Mouse (Mus musculus) thymus, postnatal 10 days (tissue): ENCODE data around the gene Cnot2.
"Not testable (repeated sequence)": the region's sequence is repeated elsewhere in the genome, so short reads cannot be mapped to it uniquely, and the experiment has no call there.

ENCODE experiments used
- DNase-seq, 2 experiments: peaks; one replicate each; pipeline ENCODE4 v3.0.0; 2021; ENCODE audit warnings: low spot score in 2 of 2

Gene Cnot2

GRCm38 (mm10) chr10:116581369-116581718 lies at the start of gene Cnot2:
Cnot2 (minus strand) TSS chr10:116581511.
- DNase-seq, result peak; percentile 88 to 93

DNA sequence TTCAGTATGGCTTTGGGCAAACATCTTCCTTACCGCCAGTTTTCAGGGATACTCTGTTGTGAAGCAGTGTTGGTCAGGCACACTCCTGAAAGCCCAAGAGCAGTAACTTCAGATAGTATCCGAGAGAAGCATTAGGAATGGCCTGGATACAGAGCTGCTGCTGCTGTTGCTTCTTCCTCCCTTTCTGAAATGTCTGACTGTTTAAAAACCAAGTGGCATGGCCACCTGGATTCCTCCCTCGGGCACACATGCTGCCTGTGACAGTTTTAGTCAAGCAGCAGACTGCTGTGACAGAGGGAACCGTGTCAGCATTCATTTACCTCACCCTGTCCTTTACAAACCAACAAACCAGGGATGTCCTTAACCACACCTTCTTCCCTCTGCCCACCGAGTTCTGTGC lies 47.6 kb upstream of the Cnot2 start:
- DNase-seq, result no peak

GRCm38 (mm10) chr10:116626009-116626408 lies 44.7 kb upstream of the Cnot2 start:
- no peak for DNase-seq

DNA sequence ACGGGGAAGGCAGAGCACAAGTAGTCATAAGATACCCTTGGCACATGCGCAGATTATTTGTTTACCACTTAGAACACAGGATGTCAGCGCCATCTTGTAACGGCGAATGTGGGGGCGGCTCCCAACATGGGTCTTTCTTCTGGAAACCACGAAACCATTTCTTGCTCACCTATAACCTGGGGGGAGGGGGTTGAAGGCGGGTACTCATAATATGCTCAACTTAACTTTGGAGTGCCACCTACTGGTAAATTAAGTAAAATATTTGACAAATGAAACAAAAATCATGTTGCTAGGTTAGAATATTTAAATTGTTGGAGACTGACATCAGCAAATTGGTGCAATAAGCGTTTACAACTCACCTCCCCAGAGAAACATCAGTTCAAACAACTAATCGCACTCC lies 31.9 kb upstream of the Cnot2 start:
- DNase-seq, result peak; percentile 42 to 48

- DNase-seq, result no peak
Measured at GRCm38 (mm10) chr10:116604905-116605162, 23.5 kb upstream of the Cnot2 start.

GRCm38 (mm10) chr10:116604081-116604904 lies 23.0 kb upstream of the Cnot2 start:
- no peak for DNase-seq

- DNase-seq, result no peak
Measured at GRCm38 (mm10) chr10:116599056-116599850, 17.9 kb upstream of the Cnot2 start.

DNA sequence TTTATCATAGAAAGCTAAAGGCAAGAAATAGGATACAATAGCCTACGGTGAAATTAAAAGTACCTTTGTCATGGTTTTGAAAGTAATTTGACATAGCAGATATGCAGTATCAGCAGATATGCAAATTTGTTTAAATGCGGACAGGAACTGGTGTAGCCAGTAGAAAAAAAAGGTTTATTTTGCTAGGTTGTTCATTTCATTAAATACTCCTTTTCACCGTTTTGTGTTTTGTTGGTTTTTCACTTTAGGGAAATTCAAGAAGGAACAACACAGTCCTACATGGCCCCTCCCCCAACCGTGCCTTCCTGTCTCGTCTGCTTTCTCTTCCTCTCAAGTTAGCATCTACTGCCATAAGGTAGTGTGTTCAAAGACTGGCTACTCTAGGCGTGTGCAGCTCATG lies 1.4 kb upstream of the Cnot2 start:
- DNase-seq, result peak; percentile 48 to 57

DNA sequence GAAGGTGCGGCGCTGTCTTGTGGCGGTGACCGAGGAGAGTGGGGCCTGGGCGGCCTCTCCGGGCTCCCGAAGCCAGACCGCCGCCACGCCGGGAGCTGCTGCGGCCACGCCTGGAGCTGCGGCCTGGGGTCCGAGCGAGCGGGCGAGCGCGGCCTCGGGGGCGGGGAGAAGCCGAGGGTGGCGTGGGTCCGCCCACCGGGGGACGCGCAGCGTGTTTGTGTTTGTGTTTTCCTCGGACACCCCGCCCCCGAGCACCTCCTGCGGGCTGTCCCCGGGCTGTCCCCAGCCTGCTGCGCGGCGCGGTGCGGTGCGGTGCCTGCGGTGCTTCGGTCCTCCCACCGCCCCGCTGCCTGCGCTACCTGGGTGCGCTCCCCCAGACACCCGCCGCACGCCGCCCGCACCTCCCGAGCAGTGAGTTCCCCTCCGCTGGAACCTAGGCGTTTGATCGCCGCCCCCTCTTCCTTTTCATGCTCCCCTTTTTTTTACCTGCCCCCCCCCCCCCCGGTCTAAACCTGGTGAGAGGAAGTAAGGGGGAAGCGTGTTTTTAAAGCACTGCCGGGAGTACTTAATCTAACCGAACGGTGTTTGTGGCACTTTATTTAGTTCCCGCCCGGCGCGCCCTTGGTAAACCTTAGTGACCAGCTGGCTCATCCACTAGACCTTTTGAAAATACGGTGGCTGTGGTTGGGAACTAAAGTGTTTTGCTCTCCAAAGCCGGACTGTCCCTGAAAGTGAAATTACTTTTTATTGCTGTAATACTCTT lies 589 bp upstream of the Cnot2 start:
- DNase-seq, result peak; percentile 65 to 69

- DNase-seq, result peak; percentile 54
Measured at GRCm38 (mm10) chr10:116580591-116581358, 536 bp downstream of the Cnot2 start.

DNA sequence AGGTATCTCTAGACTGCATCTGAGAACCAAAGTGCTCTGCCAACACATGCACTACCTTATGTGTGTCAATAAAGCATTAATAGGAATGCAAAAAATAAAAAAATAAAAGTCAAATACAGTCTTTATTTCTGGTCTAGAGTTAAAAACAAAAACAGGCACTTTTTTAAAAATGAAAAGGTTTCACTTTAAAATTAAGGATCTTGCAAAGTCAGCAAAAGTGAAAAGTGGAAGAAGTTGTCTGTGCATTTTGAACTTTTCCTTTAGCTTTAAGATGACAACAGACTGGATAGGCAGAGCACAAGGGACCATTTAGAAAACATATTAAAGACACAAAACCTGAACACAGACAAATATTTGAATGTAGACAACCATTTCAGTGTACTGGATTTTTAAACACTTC lies 1.8 kb downstream of the Cnot2 start:
- no peak for DNase-seq

DNA sequence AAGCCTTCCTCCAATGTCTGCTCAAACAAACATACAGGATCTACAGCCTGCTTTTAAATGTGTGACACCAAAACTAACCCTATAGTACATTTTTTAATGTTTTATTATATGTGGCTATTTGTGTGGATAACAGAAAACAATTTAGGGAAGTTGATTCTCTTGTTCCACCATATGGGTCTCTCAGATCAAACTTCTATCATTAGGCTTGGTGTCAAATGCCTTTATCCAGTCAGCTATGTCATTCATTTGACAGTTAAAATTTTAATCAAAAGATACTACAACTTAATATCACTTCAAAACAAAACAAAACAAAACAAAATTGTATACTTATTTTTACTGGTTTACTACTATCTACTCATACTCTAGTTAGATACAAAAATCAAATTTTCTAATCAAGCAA lies 2.9 kb downstream of the Cnot2 start:
- DNase-seq, result no peak

- no peak for DNase-seq
Measured at GRCm38 (mm10) chr10:116577181-116577580, 4.1 kb downstream of the Cnot2 start.

DNA sequence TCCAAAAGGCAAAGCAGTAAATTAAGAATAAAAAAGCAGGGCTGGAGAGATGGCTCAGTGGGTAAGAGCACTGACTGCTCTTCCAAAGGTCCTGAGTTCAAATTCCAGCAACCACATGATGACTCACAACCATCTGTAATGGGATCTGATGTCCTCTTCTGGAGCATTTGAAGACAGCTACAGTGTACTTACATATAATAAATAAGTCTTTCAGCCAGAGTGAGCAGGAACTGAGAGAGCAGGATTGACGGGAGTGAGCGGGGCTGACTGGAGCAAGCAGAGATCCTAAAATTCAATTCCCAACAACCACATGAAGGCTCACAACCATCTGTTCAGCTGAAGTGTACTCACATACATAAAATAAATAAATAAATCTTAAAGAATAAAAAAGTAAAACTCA lies 5.2 kb downstream of the Cnot2 start:
- not testable (repeated sequence) for DNase-seq

DNA sequence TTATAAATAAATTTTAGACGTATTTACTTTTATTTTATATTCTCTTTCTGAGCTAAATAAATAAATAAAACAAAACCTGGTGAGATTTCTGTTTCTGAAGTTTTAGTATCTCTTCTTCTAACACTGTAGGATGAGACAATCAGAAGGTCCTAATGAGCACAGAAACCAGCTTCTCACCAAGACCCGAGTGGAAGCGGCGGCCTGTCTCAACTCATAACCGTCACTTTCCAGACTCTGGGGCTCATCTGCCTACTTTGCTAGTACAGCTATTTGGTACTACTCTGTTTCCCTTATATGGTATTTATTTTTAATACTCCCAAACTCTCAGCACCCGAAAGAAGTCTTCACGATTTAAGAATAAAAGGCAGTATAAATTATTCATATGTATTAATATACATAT lies 10.8 kb downstream of the Cnot2 start:
- DNase-seq, result no peak

DNA sequence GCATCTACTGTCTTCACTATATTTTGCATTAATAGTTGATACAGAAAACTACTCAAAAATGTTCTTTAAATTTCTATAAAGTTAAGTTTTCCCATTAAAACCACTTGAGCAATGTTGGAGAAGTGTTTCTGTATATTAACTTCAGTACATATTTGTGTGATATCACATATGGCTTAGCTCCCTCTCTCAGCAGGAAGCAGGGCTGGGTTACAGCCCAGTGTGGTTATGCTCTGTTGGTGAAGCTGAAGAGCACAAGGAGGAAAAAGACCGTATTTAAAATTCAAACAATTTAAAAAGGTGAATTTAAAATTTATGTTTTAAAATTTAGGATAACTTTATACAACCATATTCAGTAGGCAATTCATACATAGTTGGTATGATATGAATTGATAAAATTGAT lies 12.8 kb downstream of the Cnot2 start:
- no peak for DNase-seq

DNA sequence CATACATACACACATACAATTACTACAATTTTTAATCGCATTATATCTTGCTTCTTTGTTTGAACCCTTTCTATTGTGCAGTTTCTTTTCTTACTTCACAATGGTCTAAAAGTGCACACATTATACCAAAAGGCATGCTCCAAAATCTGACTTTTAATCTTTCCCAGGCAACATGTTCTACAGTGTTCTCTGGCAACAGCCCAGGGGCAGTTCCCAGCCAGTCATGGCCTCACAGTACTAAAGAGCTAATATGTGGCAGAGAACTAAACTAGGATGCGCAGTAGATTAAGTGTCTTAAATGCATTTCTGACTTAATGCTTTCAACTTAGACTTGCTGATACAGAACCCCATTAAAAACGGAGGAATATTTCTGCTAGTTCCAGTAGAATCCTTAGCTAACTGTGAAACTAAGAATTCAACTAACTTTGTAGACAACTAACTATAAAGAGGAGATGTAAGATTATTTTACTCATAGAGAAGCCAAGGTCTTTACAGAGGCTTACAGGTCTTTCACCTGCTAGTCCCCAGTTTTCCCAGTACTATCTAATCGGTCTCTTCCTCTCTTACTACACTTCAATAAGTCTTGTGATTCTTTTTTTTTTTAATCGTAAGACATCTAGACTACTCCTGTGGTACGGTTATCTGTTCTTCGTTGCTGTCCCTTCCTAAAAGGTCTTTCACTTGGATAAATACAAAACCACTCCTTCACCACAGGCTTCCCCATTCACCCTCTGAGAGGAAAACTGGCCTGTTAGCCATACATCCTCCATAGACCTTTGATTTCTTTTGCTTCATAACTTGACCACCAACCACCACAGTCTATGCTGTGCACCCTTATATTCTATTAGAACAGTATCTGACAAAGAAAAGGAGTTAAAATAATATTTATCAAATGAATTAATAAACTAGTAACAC lies 13.6 kb downstream of the Cnot2 start:
- DNase-seq, result no peak

DNA sequence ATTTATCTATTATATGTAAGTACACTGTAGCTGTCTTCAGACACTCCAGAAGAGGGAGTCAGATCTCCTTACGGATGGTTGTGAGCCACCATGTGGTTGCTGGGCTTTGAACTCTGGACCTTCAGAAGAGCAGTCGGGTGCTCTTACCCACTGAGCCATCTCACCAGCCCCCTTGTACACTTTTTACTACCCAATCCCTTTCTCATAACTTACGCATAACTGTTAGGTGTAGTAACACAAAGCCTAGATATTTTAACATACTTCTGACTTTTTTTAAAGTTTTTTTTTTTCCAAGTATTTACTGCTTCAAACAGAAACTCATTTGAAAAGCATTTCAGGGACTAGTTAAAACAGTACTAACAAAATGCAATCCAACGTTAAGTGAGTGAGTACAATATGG lies 14.8 kb downstream of the Cnot2 start:
- not testable (repeated sequence) for DNase-seq

GRCm38 (mm10) chr10:116564828-116565602 lies 16.3 kb downstream of the Cnot2 start:
- DNase-seq, result no peak
